ENCODE assay signal across 8 mouse cellular contexts in the genomic region with DNA sequence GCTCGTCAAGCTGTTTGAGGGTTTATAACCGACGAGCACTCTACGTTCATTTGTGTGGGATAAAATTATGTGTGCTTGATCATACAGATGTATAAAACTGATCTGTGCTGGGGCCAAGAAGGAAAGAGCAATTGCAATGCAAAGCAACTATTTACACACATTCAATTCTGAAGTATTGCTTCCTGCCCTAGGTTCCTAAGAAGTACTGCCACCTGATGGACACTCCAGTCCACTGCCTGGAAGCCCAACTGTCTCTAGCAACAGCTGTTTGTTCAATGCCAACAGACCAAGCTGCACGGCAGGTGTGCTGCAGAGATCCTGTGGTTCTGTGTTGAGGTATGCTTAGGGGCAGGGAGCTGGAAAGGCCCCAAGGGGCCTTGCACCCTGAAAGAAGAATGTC.
DNase-seq lines count a peak whose midpoint lies in the region; ATAC-seq and TF ChIP-seq lines count a peak whose summit lies in the region.

No protein-coding gene starts in this region.

- no peaks in the 10 kb centered on the region for H3K9me3 ChIP-seq in liver, embryonic 11.5 days (ENCODE audit: control insufficient read depth, low read length)
- H3K9me3 ChIP-seq in lung, embryonic 14.5 days (ENCODE audit: low read depth, low read length) = no peaks in the 10 kb centered on the region

- no peaks in the 10 kb centered on the region for H3K36me3 ChIP-seq in liver, embryonic 11.5 days (ENCODE audit: control insufficient read depth, insufficient read depth, low read length)
- H3K36me3 ChIP-seq in lung, embryonic 14.5 days (ENCODE audit: insufficient read depth) = no peaks in the 10 kb centered on the region

- no peaks in the 10 kb centered on the region for H3K4me1 ChIP-seq in liver, embryonic 11.5 days (replicated peaks; ENCODE audit: control insufficient read depth, insufficient read depth, low read length)
- no peaks in the 10 kb centered on the region for H3K4me1 ChIP-seq in lung, embryonic 14.5 days (ENCODE audit: insufficient read depth)

- H3K27ac ChIP-seq in liver, embryonic 11.5 days (ENCODE audit: low read depth, low read length) = no peak overlapping the region
- no peak overlapping the region for H3K27ac ChIP-seq in lung, embryonic 14.5 days (ENCODE audit: low read depth)

- no peak overlapping the region for H3K4me2 ChIP-seq in liver, embryonic 11.5 days
- H3K4me2 ChIP-seq in lung, embryonic 14.5 days = no peak overlapping the region

- ATAC-seq in liver, embryonic 11.5 days (replicated peaks; ENCODE audit: low FRiP score) = no peak
- peak; percentile 28; the same call in 1 of the 2 replicates for ATAC-seq in lung, embryonic 14.5 days (ENCODE audit: insufficient read depth)

- DNase-seq in adrenal gland, adult 2 months = peak; percentile 45
- DNase-seq in adrenal gland, postnatal 4 days (ENCODE audit: low spot score in 2 of 2) = no peak
- DNase-seq in liver = peak; percentile 25
- no peak for DNase-seq in liver, embryonic 11.5 days (ENCODE audit: low spot score)
- peak; percentile 19 for DNase-seq in forelimb bud, embryonic 11.5 days (ENCODE audit: low read depth, low spot score)
- DNase-seq in lung, embryonic 14.5 days = peak; percentile 78
- peak; percentile 56 for DNase-seq in thymus, postnatal 25 days
- no peak for DNase-seq in layer of hippocampus, adult 9-10 months (ENCODE audit: low spot score)

- peak; percentile 79 for TF ChIP-seq CTCF in lung, embryonic 14.5 days (IDR thresholded peaks at IDR 0.05; ENCODE audit: low read depth)

- H3K4me3 ChIP-seq in liver, embryonic 11.5 days (ENCODE audit: low read depth, low read length) = no peak overlapping the region
- H3K4me3 ChIP-seq in lung, embryonic 14.5 days (ENCODE audit: low read depth, low read length) = no peak overlapping the region

- no peaks in the 10 kb centered on the region for H3K27me3 ChIP-seq in liver, embryonic 11.5 days (replicated peaks; ENCODE audit: control insufficient read depth, insufficient read depth, low read length)
- no peaks in the 10 kb centered on the region for H3K27me3 ChIP-seq in lung, embryonic 14.5 days (ENCODE audit: insufficient read depth, low read length)

- WGBS in liver, embryonic 11.5 days = 74% methylated on average over 5 of the region's 5 CpGs
- 56% methylated on average over 5 of the region's 5 CpGs for WGBS in lung, embryonic 14.5 days

- H3K9ac ChIP-seq in liver, embryonic 11.5 days (ENCODE audit: low read depth, low read length) = no peak overlapping the region
- no peak overlapping the region for H3K9ac ChIP-seq in lung, embryonic 14.5 days

Comparison
In these comparisons a context has a peak if more than half of its experiments do, and no peak if none do; other contexts are left out.
1. DNase-seq: peak in adrenal gland, adult 2 months (single experiment), liver (single experiment), forelimb bud, embryonic 11.5 days (single experiment), lung, embryonic 14.5 days (single experiment) and thymus, postnatal 25 days (single experiment); none in adrenal gland, postnatal 4 days (0 of 2), liver, embryonic 11.5 days (single experiment) and layer of hippocampus, adult 9-10 months (single experiment).